Mouse (Mus musculus): ENCODE measurements around the gene Tcl1b3.

The Tcl1b3 gene

DNA sequence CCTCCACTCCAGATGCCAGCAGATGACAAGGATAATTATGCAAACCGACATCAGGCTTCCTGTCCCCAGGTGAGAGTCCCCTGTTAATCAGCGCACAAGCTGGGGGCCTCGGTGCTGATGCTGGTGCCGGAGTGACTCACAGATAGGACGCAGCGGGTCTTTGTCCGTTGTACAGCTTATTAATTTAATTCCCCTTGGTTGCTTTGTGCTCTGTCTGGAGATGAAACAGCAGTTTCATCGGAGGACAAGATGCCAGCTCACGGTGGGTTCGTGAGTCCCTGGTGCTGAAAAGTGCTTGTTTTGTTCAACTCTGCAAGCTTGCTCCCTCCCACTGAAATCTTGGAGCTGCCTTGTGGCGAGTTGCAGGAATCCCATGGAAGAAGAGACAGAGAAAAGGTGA is 43.5 kb downstream of the Tcl1b3 start:
- no peak for DNase-seq (ENCODE audit: low read depth)

DNA sequence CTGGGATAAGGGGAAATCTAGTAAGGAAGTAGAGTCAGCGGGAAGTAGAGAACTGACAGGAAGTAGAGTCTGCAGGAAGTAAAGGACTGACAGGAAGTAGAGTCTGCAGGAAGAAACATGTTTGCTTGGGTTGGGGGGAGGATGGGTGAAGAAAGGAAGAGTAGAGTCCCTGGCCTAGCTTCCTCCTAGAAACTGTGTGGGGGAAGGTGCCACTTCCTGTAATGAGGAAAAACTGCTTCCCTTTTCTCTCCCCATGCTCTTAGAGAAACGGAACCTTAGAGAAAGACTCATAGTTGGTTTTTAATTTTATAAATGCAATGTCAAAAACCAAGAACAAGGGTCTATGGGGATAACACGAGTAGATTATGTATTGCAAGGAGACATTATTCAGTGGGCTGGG is 44.2 kb downstream of the Tcl1b3 start:
- DNase-seq (ENCODE audit: low read depth): no peak

- no peak for DNase-seq (ENCODE audit: low read depth)
Observed at GRCm38 (mm10) chr12:105239060-105239459, 48.2 kb downstream of the Tcl1b3 start.

All from c-Kit-positive CD71-positive TER-119-negative erythroid progenitor cells, embryonic 14.5 days (primary cell).